Mouse (Mus musculus): ENCODE measurements around the gene Rpl31. TPM values are rescaled to one million over a fixed set of nuclear protein-coding genes. Genes with fewer than 3 reads are reported as not detected.

Rpl31 gene
- polyA plus RNA-seq (2012; ENCODE audit: low replicate concordance) = 110 and 136 TPM in 2 replicates

GRCm38 (mm10) chr1:39367601-39368266, at the start of gene Rpl31:
Gene Rpl31 (plus strand): TSS chr1:39367842.

Other genes with a start within 250 kb of the Rpl31 start
- 0.56 TPM in 1 of 2 replicates, not detected in the other for gene Npas2, start 174.1 kb upstream of the Rpl31 start, polyA plus RNA-seq (2012; ENCODE audit: low replicate concordance)
- gene Tbc1d8, start 110.9 kb downstream of the Rpl31 start, polyA plus RNA-seq (2012; ENCODE audit: low replicate concordance) = 2.4 and 2.8 TPM in 2 replicates
- 95.3 and 110 TPM in 2 replicates for gene Cnot11, start 167.2 kb downstream of the Rpl31 start, polyA plus RNA-seq (2012; ENCODE audit: low replicate concordance)
- 18.7 and 25.7 TPM in 2 replicates for gene Rnf149, start 209.6 kb downstream of the Rpl31 start, polyA plus RNA-seq (2012; ENCODE audit: low replicate concordance)